Mouse (Mus musculus) kidney, embryonic 16.5 days (tissue): ENCODE measurements at regions not wholly inside any gene's neighbourhood (a gene's known extent, or its start where the extent isn't known, plus 50 kb on each side); places are given as distances from the start of the nearest gene placed in this dataset.

Experiments used
- ATAC-seq: fragments of 200-750 bp; cut with Nextera tagmentation; 2 replicates; pipeline ENCODE4 v1.8.0; 2017; ENCODE audit warnings: moderate TSS enrichment; ENCODE audit not compliant: low FRiP score, low TSS enrichment
- H3K27ac ChIP-seq: fragments of 300-500 bp; sonication (generic); 2 replicates; pipeline ENCODE4 v1.5.1; 2014; ENCODE audit warnings: low read length
- H3K27me3 ChIP-seq: fragments of 300-500 bp; sonication (generic); 2 replicates; pipeline ENCODE4 v1.6.1; 2014; ENCODE audit warnings: low read length, control low read depth, mixed read lengths; ENCODE audit not compliant: insufficient read depth
- H3K36me3 ChIP-seq: fragments of 300-500 bp; sonication (generic); 2 replicates; pipeline ENCODE4 v1.6.1; 2014; ENCODE audit warnings: low read length, control low read depth, mixed read lengths; ENCODE audit not compliant: insufficient read depth
- H3K4me1 ChIP-seq: fragments of 300-500 bp; sonication (generic); 2 replicates; pipeline ENCODE4 v1.6.1; 2014; ENCODE audit warnings: low read length, control low read depth, mixed read lengths; ENCODE audit not compliant: insufficient read depth
- H3K4me2 ChIP-seq: fragments of 300-500 bp; sonication (generic); replicated peaks from 2 replicates; pipeline ENCODE4 v1.6.1; 2014; ENCODE audit warnings: low read depth, low read length
- H3K4me3 ChIP-seq: fragments of 300-500 bp; sonication (generic); 2 replicates; pipeline ENCODE4 v1.5.1; 2014; ENCODE audit warnings: mild to moderate bottlenecking, low read length
- H3K9ac ChIP-seq: fragments of 300-500 bp; sonication (generic); replicated peaks from 2 replicates; pipeline ENCODE4 v1.6.1; 2014; ENCODE audit warnings: low read length
- H3K9me3 ChIP-seq: fragments of 300-500 bp; sonication (generic); 2 replicates; pipeline ENCODE4 v1.6.1; 2016; ENCODE audit warnings: low read length, control low read depth
- WGBS: fragments of 180-500 bp; shearing (Covaris S2); extraction: QIAGEN DNeasy Blood & Tissue Kit; methylation state at CpG from one replicate; pipeline ENCODE4 v1.1.7; 2014; 5-methylcytosine and 5-hydroxymethylcytosine counted together

GRCm38 (mm10) chr8:89385028-89385427, 341.1 kb upstream of the Sall1 start:
- H3K4me2 ChIP-seq = no peak overlapping the region
- no peaks in the 10 kb centered on the region for H3K36me3 ChIP-seq
- H3K9me3 ChIP-seq = no peaks in the 10 kb centered on the region; the same call in 1 of the 2 replicates
- no peak overlapping the region for H3K9ac ChIP-seq
- WGBS = 68% methylated on average over 5 of the region's 5 CpGs
- H3K4me1 ChIP-seq = peaks cover 53% of the 10 kb centered on the region
- H3K4me3 ChIP-seq = no peak overlapping the region
- ATAC-seq = no peak
- no peaks in the 10 kb centered on the region for H3K27me3 ChIP-seq
- 0 out of 2 replicates have a peak overlapping the region, but pooled peaks have one; percentile 23 for H3K27ac ChIP-seq

DNA sequence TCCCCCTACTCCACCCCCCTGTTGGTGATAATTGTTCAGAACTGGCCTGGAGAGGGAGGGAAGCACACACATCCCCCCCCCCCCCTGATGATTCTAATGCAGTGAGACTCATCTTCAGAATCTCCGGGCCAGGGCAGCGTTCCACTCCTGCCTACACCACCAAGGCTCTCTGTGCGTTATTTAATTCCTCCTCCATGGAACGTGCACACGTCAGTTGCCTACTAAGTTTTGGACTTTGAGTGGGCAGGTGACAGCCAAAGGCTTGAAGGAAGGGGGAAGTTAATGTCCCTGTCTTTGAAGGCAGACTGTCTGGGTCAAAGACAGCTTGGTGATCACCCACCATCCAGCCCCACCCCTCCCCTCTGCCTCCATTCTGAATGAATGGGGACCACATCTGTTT, 339.8 kb upstream of the Sall1 start:
- H3K4me2 ChIP-seq = no peak overlapping the region
- peak overlapping the region; percentile 80 for H3K27ac ChIP-seq
- no peak for ATAC-seq
- no peaks in the 10 kb centered on the region for H3K27me3 ChIP-seq
- peaks cover 49% of the 10 kb centered on the region for H3K4me1 ChIP-seq
- H3K9me3 ChIP-seq = no peaks in the 10 kb centered on the region; the same call in 1 of the 2 replicates
- no peaks in the 10 kb centered on the region for H3K36me3 ChIP-seq
- 0 out of 2 replicates have a peak overlapping the region, but pooled peaks have one; percentile 41 for H3K9ac ChIP-seq
- 34% methylated on average over 5 of the region's 5 CpGs for WGBS
- H3K4me3 ChIP-seq = no peak overlapping the region

DNA sequence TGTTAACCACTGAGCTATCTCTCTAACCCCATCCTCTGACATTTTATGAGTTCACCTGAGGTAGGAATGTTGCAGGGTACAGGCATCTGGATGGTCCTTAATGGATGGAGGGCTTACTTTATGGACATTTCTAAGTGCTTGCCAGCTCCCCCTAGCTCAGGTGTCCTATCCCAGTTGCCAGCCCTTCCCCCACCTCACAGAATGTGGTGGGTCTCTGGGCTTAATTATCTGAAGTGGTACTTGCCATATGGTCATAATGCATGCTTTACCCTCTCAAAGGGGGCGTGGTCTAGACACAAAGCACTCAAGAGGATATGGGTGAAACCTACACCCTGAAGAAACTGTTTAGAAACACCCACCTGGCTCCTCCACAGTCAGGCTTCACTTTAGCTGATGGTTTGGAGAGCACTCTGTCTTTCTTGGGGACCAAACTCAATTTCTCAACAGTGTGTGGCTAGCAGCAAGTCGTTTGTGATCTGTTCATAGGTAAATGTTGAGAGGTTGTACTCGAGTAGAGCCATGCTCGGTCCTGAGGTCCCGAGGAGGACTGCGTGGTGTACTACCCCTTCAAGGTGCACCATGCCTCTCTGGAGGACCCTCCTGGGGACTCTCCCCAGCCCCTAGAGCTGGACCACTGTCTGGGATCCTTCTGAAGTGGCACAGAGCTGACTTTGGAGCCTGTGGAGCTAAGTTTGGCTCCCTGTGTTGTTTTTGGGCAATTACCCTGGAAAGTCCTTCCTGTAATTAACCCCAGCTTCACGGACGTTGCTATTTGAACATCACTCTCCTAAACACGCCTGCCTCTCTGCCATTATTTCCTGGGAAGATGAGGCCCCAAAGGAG, 338.8 kb upstream of the Sall1 start:
- Histone ChIP-seq H3K27me3 (no peaks in the 10 kb centered on the region), H3K9ac (peak overlapping the region; percentile 16; the same call in 1 of the 2 replicates), H3K4me1 (peaks cover 39% of the 10 kb centered on the region), H3K4me3 (no peak overlapping the region), H3K4me2 (no peak overlapping the region), H3K27ac (peak overlapping the region; percentile 80), H3K36me3 (no peaks in the 10 kb centered on the region), H3K9me3 (no peaks in the 10 kb centered on the region; the same call in 1 of the 2 replicates)
- WGBS = 10% methylated on average over 9 of the region's 9 CpGs
- no peak for ATAC-seq

- Histone ChIP-seq H3K27ac (no peak overlapping the region), H3K9ac (no peak overlapping the region), H3K27me3 (no peaks in the 10 kb centered on the region), H3K4me3 (no peak overlapping the region), H3K36me3 (no peaks in the 10 kb centered on the region), H3K4me2 (no peak overlapping the region), H3K9me3 (no peaks in the 10 kb centered on the region; the same call in 1 of the 2 replicates), H3K4me1 (peaks cover 16% of the 10 kb centered on the region)
- WGBS = 83% methylated on average over 9 of the region's 9 CpGs
- no peak for ATAC-seq
Measured at GRCm38 (mm10) chr8:89380436-89380835, 336.5 kb upstream of the Sall1 start.

DNA sequence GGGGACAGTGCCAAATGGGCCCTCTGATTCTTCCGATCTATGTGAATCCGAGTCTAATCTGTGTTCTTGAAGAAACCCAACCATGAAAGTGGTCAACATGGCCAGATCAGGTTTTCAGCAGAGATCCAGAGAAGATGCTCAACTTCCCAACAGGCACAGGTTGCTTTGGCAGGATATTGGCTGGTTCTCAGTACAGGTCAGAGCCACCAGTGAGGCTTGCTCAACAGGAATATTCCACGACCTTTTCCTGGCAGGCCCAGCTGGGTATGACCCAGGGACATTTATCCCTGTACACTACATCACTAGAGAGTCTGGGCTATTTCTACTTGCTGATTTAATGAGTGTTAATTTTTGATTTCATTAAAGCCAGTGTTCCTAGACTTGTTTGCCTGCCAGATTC, 328.8 kb upstream of the Sall1 start:
- WGBS = 91% methylated on average over 3 of the region's 3 CpGs
- Histone ChIP-seq H3K4me1 (peaks cover 12% of the 10 kb centered on the region), H3K27me3 (no peaks in the 10 kb centered on the region), H3K4me3 (no peak overlapping the region), H3K9ac (no peak overlapping the region), H3K4me2 (no peak overlapping the region), H3K36me3 (no peaks in the 10 kb centered on the region), H3K9me3 (no peaks in the 10 kb centered on the region), H3K27ac (no peak overlapping the region)
- no peak for ATAC-seq

- Histone ChIP-seq H3K4me2 (no peak overlapping the region), H3K27me3 (no peaks in the 10 kb centered on the region), H3K4me3 (no peak overlapping the region), H3K9ac (no peak overlapping the region), H3K9me3 (no peaks in the 10 kb centered on the region), H3K4me1 (peaks cover 12% of the 10 kb centered on the region), H3K36me3 (no peaks in the 10 kb centered on the region), H3K27ac (peak overlapping the region; percentile 16; the same call in 1 of the 2 replicates)
- 28% methylated on average over 4 of the region's 4 CpGs for WGBS
- ATAC-seq = peak; percentile 35; the same call in 1 of the 2 replicates
Measured at GRCm38 (mm10) chr8:89371773-89372132, 327.8 kb upstream of the Sall1 start.

- no peak overlapping the region for H3K4me2 ChIP-seq
- H3K27ac ChIP-seq = peak overlapping the region; percentile 16; the same call in 1 of the 2 replicates
- H3K9ac ChIP-seq = no peak overlapping the region
- peak; percentile 84 for ATAC-seq
- H3K9me3 ChIP-seq = no peaks in the 10 kb centered on the region
- H3K27me3 ChIP-seq = no peaks in the 10 kb centered on the region
- H3K36me3 ChIP-seq = no peaks in the 10 kb centered on the region
- peaks cover 12% of the 10 kb centered on the region for H3K4me1 ChIP-seq
- WGBS = 33% methylated on average over 20 of the region's 20 CpGs
- no peak overlapping the region for H3K4me3 ChIP-seq
Measured at GRCm38 (mm10) chr8:89370816-89371772, 327.1 kb upstream of the Sall1 start.

GRCm38 (mm10) chr8:89365430-89365829, 321.5 kb upstream of the Sall1 start:
- H3K4me2 ChIP-seq = no peak overlapping the region
- H3K27ac ChIP-seq = no peak overlapping the region
- H3K4me1 ChIP-seq = 0 out of 2 replicates have a peak, but pooled peaks cover 2% of the 10 kb centered on the region
- H3K36me3 ChIP-seq = no peaks in the 10 kb centered on the region
- 91% methylated on average over 3 of the region's 3 CpGs for WGBS
- H3K27me3 ChIP-seq = no peaks in the 10 kb centered on the region
- ATAC-seq = no peak
- no peaks in the 10 kb centered on the region for H3K9me3 ChIP-seq
- H3K4me3 ChIP-seq = no peak overlapping the region
- H3K9ac ChIP-seq = no peak overlapping the region

DNA sequence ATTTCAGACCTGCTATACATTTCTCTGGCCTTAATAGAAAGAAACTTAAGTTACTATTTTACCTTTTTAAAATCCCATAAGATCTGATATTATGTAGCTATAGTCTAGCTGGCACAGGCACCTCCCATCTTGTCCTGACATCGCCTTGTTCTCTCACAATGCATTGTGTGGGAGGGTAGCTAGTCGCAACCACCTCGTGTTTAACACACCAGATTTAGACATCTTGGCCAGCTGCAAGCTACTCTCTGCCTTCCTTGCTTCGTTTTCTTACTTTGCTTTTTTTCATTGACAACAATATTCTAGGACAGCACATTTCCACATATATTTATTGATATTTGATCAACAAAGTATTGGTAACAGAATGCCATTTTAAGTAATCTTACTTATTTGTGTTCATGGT, 314.4 kb upstream of the Sall1 start:
- H3K27ac ChIP-seq = no peak overlapping the region
- WGBS = 52% methylated on average over 4 of the region's 4 CpGs
- ATAC-seq = no peak
- no peaks in the 10 kb centered on the region for H3K9me3 ChIP-seq
- H3K27me3 ChIP-seq = no peaks in the 10 kb centered on the region
- no peaks in the 10 kb centered on the region for H3K36me3 ChIP-seq
- H3K4me2 ChIP-seq = no peak overlapping the region
- no peak overlapping the region for H3K4me3 ChIP-seq
- no peak overlapping the region for H3K9ac ChIP-seq
- no peaks in the 10 kb centered on the region for H3K4me1 ChIP-seq
